Mouse (Mus musculus) E14TG2a.4 (cell line): ENCODE results near the gene Gm17018.

Experiments used
- CTCF ChIP-seq: conservative IDR thresholded peaks from 2 replicates; pipeline ENCODE4 v1.5.1; 2014; ENCODE audit warnings: low read length
- NANOG ChIP-seq: IDR thresholded peaks from 2 replicates; pipeline ENCODE4 v1.6.1; 2014; ENCODE audit warnings: borderline replicate concordance, low read length, mixed read lengths

DNA sequence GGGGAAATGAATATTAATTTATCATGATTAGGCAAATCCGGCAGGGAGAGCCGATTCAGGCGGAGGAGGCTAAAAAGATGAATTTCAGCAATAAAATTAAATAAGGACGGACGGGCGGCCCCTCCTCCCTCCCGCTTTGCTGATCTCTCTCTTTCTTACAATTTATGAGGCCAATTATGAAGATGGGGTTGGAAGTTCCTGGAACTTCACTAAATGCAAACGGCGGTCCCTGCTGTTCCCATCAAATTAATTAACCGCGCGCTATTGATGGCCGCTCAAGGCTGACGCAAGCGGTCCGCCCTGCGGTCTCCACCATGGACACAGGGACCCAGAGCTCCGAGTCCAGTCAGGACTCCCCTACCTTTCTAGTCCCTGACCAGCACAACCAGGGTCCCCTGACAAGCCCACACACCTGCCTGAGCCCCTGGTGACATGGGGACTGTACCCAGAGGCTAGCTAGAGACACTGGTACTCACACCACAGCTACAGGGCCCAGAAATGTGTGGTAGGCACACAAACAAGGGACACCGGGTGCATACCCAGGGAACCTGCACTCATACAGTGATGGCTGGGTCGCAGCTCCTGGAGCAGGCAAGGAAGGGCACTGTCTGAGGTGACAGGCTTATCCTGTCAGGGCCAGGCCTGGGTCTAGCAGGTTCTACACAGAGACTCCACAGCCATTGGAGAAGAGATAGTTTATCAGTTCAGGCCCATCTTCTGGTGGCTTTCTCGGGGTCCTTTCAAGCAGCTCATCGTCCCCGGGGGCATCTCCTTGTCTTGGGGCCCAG is 11.1 kb upstream of the Gm17018 start:
- TF ChIP-seq CTCF (no peak), NANOG (no peak)
